Mouse (Mus musculus): Measurements from ENCODE around the gene Csn3. TPM values are rescaled to one million over a fixed set of nuclear protein-coding genes. Genes with fewer than 3 reads are reported as not detected.

Gene Csn3
- not detected in 2 replicates for polyA plus RNA-seq (2012; rRNA removed)

GRCm38 (mm10) chr5:87925372-87925771 lies at the start of gene Csn3:
Csn3 (plus strand) TSS chr5:87925579.

GRCm38 (mm10) chr5:87884729-87885128 lies 40.6 kb upstream of the Csn3 start, which contains the start of gene Odam:
Odam (plus strand) TSS chr5:87885029.

GRCm38 (mm10) chr5:87969201-87969600 lies 43.8 kb downstream of the Csn3 start, which contains the start of the genes 2310003L06Rik and Gm28434:
2310003L06Rik (plus strand) TSS chr5:87969459.
Gm28434 (plus strand) TSS chr5:87969517.

GRCm38 (mm10) chr5:87979139-87979538 lies 53.8 kb downstream of the Csn3 start, which contains the start of gene Cabs1:
Cabs1 (plus strand) TSS chr5:87979439.

Other genes starting within 250 kb of the Csn3 start
- not detected in 2 replicates for gene Csn2, start 225.9 kb upstream of the Csn3 start, polyA plus RNA-seq (2012; rRNA removed)
- gene Csn1s2a, start 151.0 kb upstream of the Csn3 start, polyA plus RNA-seq (2012; rRNA removed) = not detected in 2 replicates
- gene Csn1s2b, start 117.5 kb upstream of the Csn3 start, polyA plus RNA-seq (2012; rRNA removed) = not detected in 2 replicates
- gene Prr27, start 99.9 kb upstream of the Csn3 start, polyA plus RNA-seq (2012; rRNA removed) = not detected in 2 replicates
- gene Odam, start 40.5 kb upstream of the Csn3 start, polyA plus RNA-seq (2012; rRNA removed) = not detected in 2 replicates
- not detected in 2 replicates for gene 2310003L06Rik, start 43.9 kb downstream of the Csn3 start, polyA plus RNA-seq (2012; rRNA removed)
- not detected in 2 replicates for gene Gm28434, start 43.9 kb downstream of the Csn3 start, polyA plus RNA-seq (2012; rRNA removed)
- not detected in 2 replicates for gene Cabs1, start 53.9 kb downstream of the Csn3 start, polyA plus RNA-seq (2012; rRNA removed)
- not detected in 2 replicates for gene Smr3a, start 77.0 kb downstream of the Csn3 start, polyA plus RNA-seq (2012; rRNA removed)
- gene Smr2, start 161.0 kb downstream of the Csn3 start, polyA plus RNA-seq (2012; rRNA removed) = not detected in 2 replicates
- gene Gm11116, start 186.0 kb downstream of the Csn3 start, polyA plus RNA-seq (2012; rRNA removed) = not detected in 2 replicates
- gene Gm11115, start 228.5 kb downstream of the Csn3 start, polyA plus RNA-seq (2012; rRNA removed) = not detected in 2 replicates

Data from ovary, adult 2 months (tissue).